Mouse (Mus musculus) forebrain, embryonic 16.5 days (tissue): ENCODE measurements around the gene Disp1. TPM values are rescaled to one million over a fixed set of nuclear protein-coding genes. Genes with fewer than 3 reads are reported as not detected.

ENCODE experiments used
- ATAC-seq: fragments of 200-750 bp; cut with Nextera tagmentation; 2 replicates; pipeline ENCODE4 v1.8.0; 2017; ENCODE audit warnings: mild to moderate bottlenecking, moderate library complexity
- H3K27ac ChIP-seq: fragments of 300-500 bp; sonication (generic); 2 replicates; pipeline ENCODE4 v1.5.1; 2014; ENCODE audit warnings: low read length, control low read depth
- H3K27me3 ChIP-seq: fragments of 300-500 bp; sonication (generic); replicated peaks from 2 replicates; pipeline ENCODE4 v1.6.1; 2014; ENCODE audit warnings: low read length; ENCODE audit not compliant: control insufficient read depth, insufficient read depth
- H3K36me3 ChIP-seq: fragments of 300-500 bp; sonication (generic); 2 replicates; pipeline ENCODE4 v1.6.1; 2014; ENCODE audit not compliant: control insufficient read depth, insufficient read depth
- H3K4me1 ChIP-seq: fragments of 300-500 bp; sonication (generic); replicated peaks from 2 replicates; pipeline ENCODE4 v1.6.1; 2014; ENCODE audit warnings: low read length; ENCODE audit not compliant: control insufficient read depth, insufficient read depth
- H3K4me2 ChIP-seq: fragments of 300-500 bp; sonication (generic); 2 replicates; pipeline ENCODE4 v1.6.1; 2014; ENCODE audit warnings: mild to moderate bottlenecking, low read length, control low read depth
- H3K4me3 ChIP-seq: fragments of 300-500 bp; sonication (generic); replicated peaks from 2 replicates; pipeline ENCODE4 v1.5.1; 2014; ENCODE audit warnings: mild to moderate bottlenecking, low read length, control low read depth
- H3K9ac ChIP-seq: fragments of 300-500 bp; sonication (generic); replicated peaks from 2 replicates; pipeline ENCODE4 v1.6.1; 2014; ENCODE audit warnings: low read depth, low read length, control low read depth
- H3K9me3 ChIP-seq: fragments of 300-500 bp; sonication (generic); 2 replicates; pipeline ENCODE4 v1.6.1; 2016; ENCODE audit warnings: low read length; ENCODE audit not compliant: control insufficient read depth
- WGBS: fragments of 180-500 bp; shearing (Covaris S2); extraction: QIAGEN DNeasy Blood & Tissue Kit; methylation state at CpG from one replicate; pipeline ENCODE4 v1.1.7; 2014; 5-methylcytosine and 5-hydroxymethylcytosine counted together
- polyA plus RNA-seq: library from polyadenylated mRNA; unstranded; fragments of >200 nt; fragmentation: Nextera tagmentation; extraction: Ambion mirVana; gene quantifications from 2 replicates; pipeline ENCODE4 v1.2.1, GENCODE M21; 2015

Disp1 gene
- polyA plus RNA-seq, 1 experiment from 2014 or later = 6.4 TPM

- 91% methylated on average over 7 of the region's 7 CpGs for WGBS
- Histone ChIP-seq H3K27me3 (no peaks in the 10 kb centered on the region), H3K9ac (no peak overlapping the region), H3K36me3 (peaks cover 17% of the 10 kb centered on the region), H3K27ac (no peak overlapping the region), H3K9me3 (peaks cover 6% of the 10 kb centered on the region; the same call in 1 of the 2 replicates), H3K4me2 (no peak overlapping the region), H3K4me1 (no peaks in the 10 kb centered on the region), H3K4me3 (no peak overlapping the region)
- no peak for ATAC-seq
These were observed 130.1 kb downstream of the Disp1 start for GRCm38 (mm10) chr1:183091203-183091602.

GRCm38 (mm10) chr1:183088661-183089060 is 132.7 kb downstream of the Disp1 start:
- H3K4me1 ChIP-seq = 0 out of 2 replicates have a peak, but pooled peaks cover 2% of the 10 kb centered on the region
- H3K27me3 ChIP-seq = no peaks in the 10 kb centered on the region
- peaks cover 17% of the 10 kb centered on the region for H3K36me3 ChIP-seq
- H3K9me3 ChIP-seq = peaks cover 6% of the 10 kb centered on the region; the same call in 1 of the 2 replicates
- H3K4me3 ChIP-seq = no peak overlapping the region
- no peak overlapping the region for H3K9ac ChIP-seq
- H3K4me2 ChIP-seq = no peak overlapping the region
- 96% methylated on average over 23 of the region's 23 CpGs for WGBS
- no peak for ATAC-seq
- no peak overlapping the region for H3K27ac ChIP-seq

GRCm38 (mm10) chr1:183086843-183087242 is 134.5 kb downstream of the Disp1 start:
- Histone ChIP-seq H3K9me3 (peaks cover 6% of the 10 kb centered on the region; the same call in 1 of the 2 replicates), H3K4me3 (no peak overlapping the region), H3K27me3 (no peaks in the 10 kb centered on the region), H3K9ac (no peak overlapping the region), H3K4me1 (peaks cover 2% of the 10 kb centered on the region; the same call in 1 of the 2 replicates), H3K36me3 (peaks cover 17% of the 10 kb centered on the region), H3K4me2 (no peak overlapping the region), H3K27ac (no peak overlapping the region)
- no peak for ATAC-seq
- 97% methylated on average over 14 of the region's 14 CpGs for WGBS

- Histone ChIP-seq H3K27ac (no peak overlapping the region), H3K9ac (no peak overlapping the region), H3K4me1 (peaks cover 5% of the 10 kb centered on the region; the same call in 1 of the 2 replicates), H3K9me3 (peaks cover 6% of the 10 kb centered on the region; the same call in 1 of the 2 replicates), H3K36me3 (peaks cover 15% of the 10 kb centered on the region), H3K27me3 (no peaks in the 10 kb centered on the region), H3K4me2 (no peak overlapping the region), H3K4me3 (no peak overlapping the region)
- ATAC-seq = peak; percentile 33; the same call in 1 of the 2 replicates
- 72% methylated on average over 8 of the region's 8 CpGs for WGBS
These were observed 137.0 kb downstream of the Disp1 start for GRCm38 (mm10) chr1:183084085-183085050.

GRCm38 (mm10) chr1:183082436-183082835 is 138.9 kb downstream of the Disp1 start:
- no peaks in the 10 kb centered on the region for H3K9me3 ChIP-seq
- ATAC-seq = no peak
- H3K4me2 ChIP-seq = no peak overlapping the region
- H3K27ac ChIP-seq = no peak overlapping the region
- 50% methylated on average over 4 of the region's 4 CpGs for WGBS
- H3K4me3 ChIP-seq = no peak overlapping the region
- no peaks in the 10 kb centered on the region for H3K36me3 ChIP-seq
- H3K9ac ChIP-seq = no peak overlapping the region
- H3K27me3 ChIP-seq = no peaks in the 10 kb centered on the region
- H3K4me1 ChIP-seq = peaks cover 5% of the 10 kb centered on the region; the same call in 1 of the 2 replicates

GRCm38 (mm10) chr1:183081126-183081525 is 140.2 kb downstream of the Disp1 start:
- no peak for ATAC-seq
- peaks cover 5% of the 10 kb centered on the region; the same call in 1 of the 2 replicates for H3K4me1 ChIP-seq
- no peak overlapping the region for H3K4me3 ChIP-seq
- no peak overlapping the region for H3K9ac ChIP-seq
- H3K27ac ChIP-seq = no peak overlapping the region
- H3K4me2 ChIP-seq = no peak overlapping the region
- no peaks in the 10 kb centered on the region for H3K27me3 ChIP-seq
- no peaks in the 10 kb centered on the region for H3K9me3 ChIP-seq
- no peaks in the 10 kb centered on the region for H3K36me3 ChIP-seq

- Histone ChIP-seq H3K4me3 (no peak overlapping the region), H3K9me3 (no peaks in the 10 kb centered on the region), H3K36me3 (no peaks in the 10 kb centered on the region), H3K9ac (no peak overlapping the region), H3K27me3 (no peaks in the 10 kb centered on the region), H3K4me1 (peaks cover 3% of the 10 kb centered on the region; the same call in 1 of the 2 replicates), H3K4me2 (no peak overlapping the region), H3K27ac (no peak overlapping the region)
- ATAC-seq = peak; percentile 47; the same call in 1 of the 2 replicates
- WGBS = 59% methylated on average over 15 of the region's 15 CpGs
These were observed 146.1 kb downstream of the Disp1 start for GRCm38 (mm10) chr1:183075121-183075822.

GRCm38 (mm10) chr1:183072263-183073050 is 148.9 kb downstream of the Disp1 start:
- no peak for ATAC-seq
- H3K9ac ChIP-seq = no peak overlapping the region
- no peak overlapping the region for H3K4me3 ChIP-seq
- H3K9me3 ChIP-seq = no peaks in the 10 kb centered on the region
- WGBS = 80% methylated on average over 12 of the region's 12 CpGs
- H3K27me3 ChIP-seq = no peaks in the 10 kb centered on the region
- H3K4me2 ChIP-seq = no peak overlapping the region
- peaks cover 3% of the 10 kb centered on the region; the same call in 1 of the 2 replicates for H3K4me1 ChIP-seq
- H3K36me3 ChIP-seq = no peaks in the 10 kb centered on the region
- H3K27ac ChIP-seq = no peak overlapping the region
